Mouse (Mus musculus): ENCODE results near the gene Mrgprd. TPM values are rescaled to one million over a fixed set of nuclear protein-coding genes. Genes with fewer than 3 reads are reported as not detected.

Gene Mrgprd
- polyA plus RNA-seq, 1 experiment = not detected

GRCm38 (mm10) chr7:145335616-145336332 is 21.1 kb downstream of the Mrgprd start:
- peaks cover 46% of the 10 kb centered on the region for H3K27me3 ChIP-seq (replicated peaks)
- H3K36me3 ChIP-seq (replicated peaks; ENCODE audit: low read length) = no peaks in the 10 kb centered on the region
- H3K4me1 ChIP-seq = peaks cover 5% of the 10 kb centered on the region
- peaks cover 18% of the 10 kb centered on the region for H3K9me3 ChIP-seq
- TF ChIP-seq FLI1 (IDR thresholded peaks at IDR 0.05; ENCODE audit: low read length) (no peak), GATA1 (IDR thresholded peaks at IDR 0.05; ENCODE audit: borderline replicate concordance, low read length) (no peak)
- no peak overlapping the region for H3K4me3 ChIP-seq (replicated peaks)

GRCm38 (mm10) chr7:145337889-145338288 is 23.3 kb downstream of the Mrgprd start:
- no peak overlapping the region for H3K4me3 ChIP-seq (replicated peaks)
- H3K4me1 ChIP-seq = no peaks in the 10 kb centered on the region
- no peaks in the 10 kb centered on the region for H3K36me3 ChIP-seq (replicated peaks; ENCODE audit: low read length)
- no peak for TF ChIP-seq FLI1 (IDR thresholded peaks at IDR 0.05; ENCODE audit: low read length)
- no peak for TF ChIP-seq GATA1 (IDR thresholded peaks at IDR 0.05; ENCODE audit: borderline replicate concordance, low read length)
- H3K9me3 ChIP-seq = peaks cover 14% of the 10 kb centered on the region
- H3K27me3 ChIP-seq (replicated peaks) = peaks cover 35% of the 10 kb centered on the region

- TF ChIP-seq FLI1 (IDR thresholded peaks at IDR 0.05; ENCODE audit: low read length) (no peak), GATA1 (IDR thresholded peaks at IDR 0.05; ENCODE audit: borderline replicate concordance, low read length) (no peak)
- peaks cover 23% of the 10 kb centered on the region for H3K27me3 ChIP-seq (replicated peaks)
Observed at GRCm38 (mm10) chr7:145340248-145340904, 25.7 kb downstream of the Mrgprd start.

More at GRCm38 (mm10) chr7:145340248-145340904, 25.7 kb downstream of the Mrgprd start:
- H3K9me3 ChIP-seq = peaks cover 14% of the 10 kb centered on the region
- no peak overlapping the region for H3K4me3 ChIP-seq (replicated peaks)
- H3K36me3 ChIP-seq (replicated peaks; ENCODE audit: low read length) = no peaks in the 10 kb centered on the region
- H3K4me1 ChIP-seq = no peaks in the 10 kb centered on the region

Other genes with a start within 250 kb of the Mrgprd start
- gene 1810010D01Rik, start 106.7 kb upstream of the Mrgprd start, polyA plus RNA-seq (2012; ENCODE audit: insufficient read depth, low replicate concordance) = 1.3 and 2.1 TPM in 2 replicates
- 3.9 TPM in 1 of 2 replicates, not detected in the other for gene Tpcn2, start 30.8 kb upstream of the Mrgprd start, polyA plus RNA-seq (2012; ENCODE audit: insufficient read depth, low replicate concordance)
- gene Mrgprf, start 14.0 kb upstream of the Mrgprd start, polyA plus RNA-seq (2012; ENCODE audit: insufficient read depth, low replicate concordance) = not detected in 2 replicates

All from megakaryocyte, embryonic 14.5 days (primary cell).